Mouse (Mus musculus) megakaryocyte-erythroid progenitor cell, adult 5 weeks (primary cell): ENCODE data around the gene Il4ra. TPM values are rescaled to one million over a fixed set of nuclear protein-coding genes. Genes with fewer than 3 reads are reported as not detected.

ENCODE experiments used
- polyA plus RNA-seq: library from polyadenylated mRNA; stranded (reverse); fragments of >175 nt; gene quantifications from 2 replicates; pipeline ENCODE4 v1.2.3, GENCODE M21; 2012

The Il4ra gene
- polyA plus RNA-seq = 19.1 and 23.7 TPM in 2 replicates

DNA sequence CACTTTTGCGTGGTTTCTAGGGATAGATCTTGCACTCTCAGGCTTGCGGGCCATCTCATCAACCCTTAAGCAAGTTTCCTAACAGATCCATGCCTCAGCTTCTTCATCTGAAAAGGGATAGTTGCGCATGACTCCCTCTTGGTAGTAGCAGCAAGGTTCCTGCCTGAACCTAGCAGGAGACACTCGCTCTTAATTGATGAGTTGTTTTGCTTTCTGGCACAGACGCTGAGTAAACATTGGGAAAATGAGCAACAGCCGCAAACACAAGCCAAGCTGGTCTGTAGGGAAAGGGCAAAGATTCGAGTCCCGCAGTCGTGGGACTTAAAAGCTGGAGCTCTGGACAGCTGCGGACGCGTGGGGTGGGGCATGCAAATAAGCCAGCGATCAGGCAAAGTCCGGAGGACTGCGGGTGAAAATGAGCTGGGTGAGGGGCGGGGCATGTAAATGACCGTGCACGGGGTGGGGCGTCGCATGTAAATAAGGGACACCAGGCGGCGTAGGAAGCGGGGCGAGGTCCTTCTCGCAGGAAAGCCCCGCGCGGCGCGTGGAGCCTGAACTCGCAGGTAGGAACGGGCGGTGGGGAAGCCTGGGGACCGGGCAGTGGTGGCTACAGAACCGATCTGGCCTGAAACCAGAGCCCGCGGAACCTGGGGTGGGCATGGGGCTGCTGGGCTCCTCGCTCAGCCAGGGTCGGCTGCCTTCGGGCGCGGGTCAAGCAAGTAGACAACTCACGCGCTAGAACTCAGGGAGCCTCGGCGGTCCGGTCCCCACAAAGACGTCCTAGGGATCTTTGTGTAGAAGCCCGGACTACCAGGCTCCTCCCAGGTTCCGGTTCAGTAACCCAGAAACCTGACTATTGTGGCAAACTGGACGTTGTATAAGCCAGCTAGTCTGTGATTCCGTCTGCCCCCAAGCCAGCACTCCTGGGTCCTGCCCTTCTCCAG is at the start of gene Il4ra:
TSS of gene Il4ra (plus strand) at position 355 of the 944 bp plus-strand sequence.

DNA sequence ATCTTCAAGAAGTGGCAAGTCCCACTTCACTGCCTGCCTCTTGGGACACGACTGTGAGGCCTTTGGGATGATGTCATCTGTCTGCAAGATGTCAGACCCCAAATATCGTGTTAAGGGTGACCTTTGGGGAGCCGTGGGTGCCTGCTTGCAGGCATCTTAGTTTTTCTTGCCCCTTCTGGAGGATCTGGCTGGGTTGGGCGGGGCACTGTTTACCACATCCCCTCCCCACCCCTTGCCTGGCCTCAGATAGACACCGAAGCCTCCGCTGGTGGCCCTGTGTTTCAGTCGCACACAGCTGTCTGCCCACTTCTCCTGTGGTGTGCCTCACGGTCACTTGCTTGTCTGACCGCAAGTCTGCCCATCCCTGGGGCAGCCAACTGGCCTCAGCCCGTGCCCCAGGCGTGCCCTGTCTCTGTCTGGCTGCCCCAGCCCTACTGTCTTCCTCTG is 51.3 kb downstream of the Il4ra start, which contains the start of gene Il21r:
TSS of gene Il21r (plus strand) at position 245 of the 447 bp plus-strand sequence.

Other genes with a start within 250 kb of the Il4ra start
- gene Kdm8, start 107.4 kb upstream of the Il4ra start, polyA plus RNA-seq = 2.7 and 3.3 TPM in 2 replicates
- 11.8 and 12.0 TPM in 2 replicates for gene Nsmce1, start 60.5 kb upstream of the Il4ra start, polyA plus RNA-seq
- 9.9 and 20.2 TPM in 2 replicates for gene Il21r, start 51.3 kb downstream of the Il4ra start, polyA plus RNA-seq
- 66.2 and 78.0 TPM in 2 replicates for gene Gtf3c1, start 155.7 kb downstream of the Il4ra start, polyA plus RNA-seq
- gene D430042O09Rik, start 155.8 kb downstream of the Il4ra start, polyA plus RNA-seq = 4.4 TPM in 2 replicates